ENCODE assay signal across 24 mouse cellular contexts in the genomic region with DNA sequence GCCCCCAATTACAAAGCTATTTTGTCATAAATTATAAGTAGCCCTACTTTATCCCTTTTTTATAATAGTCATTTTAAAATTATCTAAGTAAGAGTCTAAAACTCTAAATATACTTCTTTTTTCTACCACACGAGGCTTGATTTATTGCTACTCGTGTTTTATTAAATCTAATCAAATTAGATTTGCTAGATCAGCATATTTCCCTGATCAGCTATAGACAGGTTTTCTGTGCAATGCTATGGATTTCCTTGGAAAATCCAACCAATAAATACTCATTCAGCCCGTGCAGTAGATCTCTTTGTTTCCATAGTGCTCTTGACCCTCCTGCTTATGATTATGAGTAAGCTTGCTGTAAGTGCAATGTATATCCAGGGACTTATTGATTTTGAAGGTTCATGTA.
"Had no signal": no experiment of that assay in that cellular context is flagged by ENCODE, and none has a peak within 500 bp of the region (broad histone marks: within the 10 kb centered on the region; RNA-seq: fewer than 3 reads in every experiment).

No protein-coding gene starts in this region.

- H3K9me3 ChIP-seq: embryonic facial prominence, embryonic 10.5 days; embryonic facial prominence, embryonic 12.5 days; embryonic facial prominence, embryonic 13.5 days; embryonic facial prominence, embryonic 15.5 days; forebrain, embryonic 10.5 days; forebrain, embryonic 12.5 days; forebrain, embryonic 13.5 days; forebrain, embryonic 15.5 days had no signal

- H3K27ac ChIP-seq: embryonic facial prominence, embryonic 10.5 days; embryonic facial prominence, embryonic 12.5 days; embryonic facial prominence, embryonic 13.5 days; embryonic facial prominence, embryonic 15.5 days; forebrain, embryonic 10.5 days; forebrain, embryonic 12.5 days; forebrain, embryonic 13.5 days; forebrain, embryonic 15.5 days; gastrocnemius, adult 2 months; heart, adult 2 months had no signal

- H3K4me1 ChIP-seq: embryonic facial prominence, embryonic 10.5 days; embryonic facial prominence, embryonic 12.5 days; embryonic facial prominence, embryonic 13.5 days; embryonic facial prominence, embryonic 15.5 days; forebrain, embryonic 10.5 days; forebrain, embryonic 12.5 days; forebrain, embryonic 13.5 days; forebrain, embryonic 15.5 days had no signal

- H3K4me2 ChIP-seq: embryonic facial prominence, embryonic 12.5 days; embryonic facial prominence, embryonic 13.5 days; embryonic facial prominence, embryonic 15.5 days; forebrain, embryonic 12.5 days; forebrain, embryonic 13.5 days; forebrain, embryonic 15.5 days had no signal

- H3K27me3 ChIP-seq: embryonic facial prominence, embryonic 12.5 days; embryonic facial prominence, embryonic 13.5 days; embryonic facial prominence, embryonic 15.5 days; forebrain, embryonic 12.5 days; forebrain, embryonic 13.5 days; forebrain, embryonic 15.5 days had no signal

- H3K36me3 ChIP-seq: embryonic facial prominence, embryonic 10.5 days; embryonic facial prominence, embryonic 12.5 days; embryonic facial prominence, embryonic 13.5 days; embryonic facial prominence, embryonic 15.5 days; forebrain, embryonic 10.5 days; forebrain, embryonic 12.5 days; forebrain, embryonic 15.5 days had no signal

- H3K4me3 ChIP-seq: embryonic facial prominence, embryonic 10.5 days; embryonic facial prominence, embryonic 12.5 days; embryonic facial prominence, embryonic 13.5 days; embryonic facial prominence, embryonic 15.5 days; erythroblast, embryonic 14.5 days; forebrain, embryonic 10.5 days; forebrain, embryonic 12.5 days; forebrain, embryonic 13.5 days; forebrain, embryonic 15.5 days; gastrocnemius, adult 2 months; heart, adult 2 months had no signal

- DNase-seq: cerebellum, adult 9-11 months; cerebellum, postnatal 10 days; cerebellum, postnatal 14 days; cerebellum, postnatal 25 days; cerebellum, postnatal 36 days; embryo, embryonic 11 days; forebrain, postnatal 0 days; gastrocnemius, adult 2 months; gastrocnemius, postnatal 10 days; gastrocnemius, postnatal 14 days; gastrocnemius, postnatal 25 days; gastrocnemius, postnatal 36 days; heart, adult 11 months; heart, adult 18-20 months; heart, adult 2 months had no signal

- H3K9ac ChIP-seq: embryonic facial prominence, embryonic 12.5 days; embryonic facial prominence, embryonic 13.5 days; embryonic facial prominence, embryonic 15.5 days; forebrain, embryonic 12.5 days; forebrain, embryonic 13.5 days; forebrain, embryonic 15.5 days; forebrain, postnatal 0 days had no signal
